Mouse (Mus musculus) MEL (cell line): Measurements from ENCODE around the gene Sema6d. TPM values are rescaled to one million over a fixed set of nuclear protein-coding genes. Genes with fewer than 3 reads are reported as not detected.

ENCODE experiments used
- DNase-seq: peaks from one replicate; pipeline ENCODE4 v3.0.0; 2011; ENCODE audit warnings: low read depth, low spot score
- H3K27ac ChIP-seq: 2 replicates; pipeline ENCODE4 v1.5.1; 2012; ENCODE audit warnings: low read depth, mild to moderate bottlenecking, control low read depth, low read length, moderate library complexity; ENCODE audit not compliant: control insufficient read depth
- H3K27me3 ChIP-seq, 2 experiments: fragments of 150-350 bp in 1 of 2; sonication (generic) in 1 of 2; 2 replicates each; pipeline ENCODE4 v1.6.1; 2012; ENCODE audit warnings: low read length in 2 of 2, mild to moderate bottlenecking in 2 of 2, improper control_type of control experiment in 1 of 2, moderate library complexity in 1 of 2; ENCODE audit not compliant: insufficient read depth in 2 of 2, control insufficient read depth in 1 of 2
- H3K36me3 ChIP-seq, 2 experiments: 2 replicates each; pipeline ENCODE4 v1.6.1; 2012 to 2014; ENCODE audit warnings: low read length in 2 of 2, improper control_type of control experiment in 1 of 2, inconsistent platforms in 1 of 2, mild to moderate bottlenecking in 1 of 2; ENCODE audit not compliant: insufficient read depth in 2 of 2, control insufficient read depth in 1 of 2
- H3K4me1 ChIP-seq, 2 experiments: fragments of 150-350 bp in 1 of 2; sonication (generic) in 1 of 2; 2 replicates each; pipeline ENCODE4 v1.6.1; 2012; ENCODE audit warnings: low read length in 2 of 2, improper control_type of control experiment in 1 of 2, mild to moderate bottlenecking in 1 of 2; ENCODE audit not compliant: insufficient read depth in 2 of 2, control insufficient read depth in 1 of 2
- H3K4me3 ChIP-seq, 2 experiments: fragments of 150-350 bp in 1 of 2; sonication (generic) in 1 of 2; 2 replicates each; pipeline ENCODE4 v1.5.1; 2012; ENCODE audit warnings: low read depth in 2 of 2, low read length in 2 of 2, mild to moderate bottlenecking in 2 of 2, moderate library complexity in 2 of 2, control low read depth in 1 of 2, improper control_type of control experiment in 1 of 2; ENCODE audit not compliant: control insufficient read depth in 1 of 2, insufficient read depth in 1 of 2
- H3K79me2 ChIP-seq: 2 replicates; pipeline ENCODE4 v1.6.1; 2012; ENCODE audit warnings: mild to moderate bottlenecking, low read length, moderate library complexity; ENCODE audit not compliant: control insufficient read depth, poor library complexity, insufficient read depth
- H3K9ac ChIP-seq: 2 replicates; pipeline ENCODE4 v1.6.1; 2012; ENCODE audit warnings: low read depth, mild to moderate bottlenecking, control low read depth, low read length, moderate library complexity; ENCODE audit not compliant: control insufficient read depth, poor library complexity, severe bottlenecking
- H3K9me3 ChIP-seq: fragments of 150-350 bp; sonication (generic); replicated peaks from 2 replicates; pipeline ENCODE4 v1.6.1; 2012; ENCODE audit warnings: mild to moderate bottlenecking, low read length, improper control_type of control experiment, moderate library complexity; ENCODE audit not compliant: insufficient read depth
- BHLHE40 ChIP-seq: IDR thresholded peaks from 2 replicates; pipeline ENCODE4 v1.6.1; 2012; ENCODE audit warnings: low read depth, mild to moderate bottlenecking, inconsistent platforms, low read length, improper control_type of control experiment, borderline replicate concordance
- CHD1 ChIP-seq: IDR thresholded peaks from 2 replicates; pipeline ENCODE4 v1.6.1; 2012; ENCODE audit warnings: low read depth, mild to moderate bottlenecking, inconsistent platforms, low read length, improper control_type of control experiment
- CTCF ChIP-seq, 3 experiments: IDR thresholded peaks in 2 of 3; conservative IDR thresholded peaks in 1 of 3; 2 replicates each; pipeline ENCODE4 v1.5.1; 2011 to 2012; ENCODE audit warnings: low read length in 3 of 3, low read depth in 2 of 3, mild to moderate bottlenecking in 2 of 3, improper control_type of control experiment in 1 of 3, inconsistent platforms in 1 of 3, mixed read lengths in 1 of 3, moderate library complexity in 1 of 3; ENCODE audit not compliant: control insufficient read depth in 1 of 3, insufficient read depth in 1 of 3, poor library complexity in 1 of 3, severe bottlenecking in 1 of 3
- ELF1 ChIP-seq: IDR thresholded peaks from 2 replicates; pipeline ENCODE4 v1.6.1; 2014; ENCODE audit warnings: low read depth, mild to moderate bottlenecking, inconsistent platforms, low read length, improper control_type of control experiment, moderate library complexity
- ETS1 ChIP-seq: IDR thresholded peaks from 2 replicates; pipeline ENCODE4 v1.6.1; 2012; ENCODE audit warnings: low read depth, mild to moderate bottlenecking, inconsistent platforms, low read length, improper control_type of control experiment, moderate library complexity
- GABPA ChIP-seq: IDR thresholded peaks from 2 replicates; pipeline ENCODE4 v1.6.1; 2012; ENCODE audit warnings: low read depth, mild to moderate bottlenecking, inconsistent platforms, low read length, improper control_type of control experiment, moderate library complexity
- KAT2A ChIP-seq: conservative IDR thresholded peaks from 2 replicates; pipeline ENCODE4 v1.6.1; 2012; ENCODE audit warnings: low read depth, low read length, improper control_type of control experiment, inconsistent platforms
- MXI1 ChIP-seq: IDR thresholded peaks from 2 replicates; pipeline ENCODE4 v1.6.1; 2011; ENCODE audit warnings: mild to moderate bottlenecking, low read depth, low read length, improper control_type of control experiment
- MYC ChIP-seq: IDR thresholded peaks from 2 replicates; pipeline ENCODE4 v1.6.1; 2011; ENCODE audit warnings: low read depth, mild to moderate bottlenecking, low read length, improper control_type of control experiment, moderate library complexity
- NRF1 ChIP-seq: IDR thresholded peaks from 2 replicates; pipeline ENCODE4 v1.6.1; 2014; ENCODE audit warnings: low read depth, mild to moderate bottlenecking, inconsistent platforms, low read length, improper control_type of control experiment, moderate library complexity; ENCODE audit not compliant: poor library complexity, insufficient read depth, severe bottlenecking
- POLR2AphosphoS2 ChIP-seq: IDR thresholded peaks from 2 replicates; pipeline ENCODE4 v1.6.1; 2011; ENCODE audit warnings: low read length, improper control_type of control experiment
- POLR2AphosphoS5 ChIP-seq: IDR thresholded peaks from 2 replicates; pipeline ENCODE4 v1.6.1; 2012; ENCODE audit warnings: low read depth, borderline replicate concordance, mild to moderate bottlenecking, inconsistent platforms, low read length, moderate library complexity, mixed read lengths
- RCOR1 ChIP-seq: IDR thresholded peaks from 2 replicates; pipeline ENCODE4 v1.6.1; 2012; ENCODE audit warnings: low read depth, mild to moderate bottlenecking, inconsistent platforms, low read length, improper control_type of control experiment
- TAL1 ChIP-seq: IDR thresholded peaks from 2 replicates; pipeline ENCODE4 v1.6.1; 2012; ENCODE audit warnings: mild to moderate bottlenecking, inconsistent platforms, low read length, moderate library complexity, mixed read lengths
- UBTF ChIP-seq: IDR thresholded peaks from 2 replicates; pipeline ENCODE4 v1.6.1; 2012; ENCODE audit warnings: low read depth, mild to moderate bottlenecking, inconsistent platforms, low read length, improper control_type of control experiment, moderate library complexity, borderline replicate concordance; ENCODE audit not compliant: insufficient read depth
- USF1 ChIP-seq: IDR thresholded peaks from 2 replicates; pipeline ENCODE4 v1.6.1; 2014; ENCODE audit warnings: low read depth, mild to moderate bottlenecking, inconsistent platforms, low read length, improper control_type of control experiment, moderate library complexity
- USF2 ChIP-seq, 2 experiments: IDR thresholded peaks; 2 replicates each; pipeline ENCODE4 v1.6.1; 2011 to 2012; ENCODE audit warnings: improper control_type of control experiment in 2 of 2, low read length in 2 of 2, borderline replicate concordance in 1 of 2, inconsistent platforms in 1 of 2, low read depth in 1 of 2, mild to moderate bottlenecking in 1 of 2; ENCODE audit not compliant: insufficient read depth in 1 of 2
- ZMIZ1 ChIP-seq: IDR thresholded peaks from 2 replicates; pipeline ENCODE4 v1.6.1; 2012; ENCODE audit warnings: low read depth, mild to moderate bottlenecking, inconsistent platforms, low read length, improper control_type of control experiment, moderate library complexity
- polyA plus RNA-seq, 2 experiments: library from polyadenylated mRNA; stranded (reverse) in 1 of 2; unstranded in 1 of 2; fragments of >175 nt in 1 of 2; fragments of >200 nt in 1 of 2; gene quantifications; 2 replicates each; pipeline versions ENCODE4 v1.2.1 to v1.2.4; 2012; ENCODE audit warnings: low replicate concordance in 2 of 2, low read depth in 1 of 2; ENCODE audit not compliant: insufficient read length in 2 of 2, insufficient read depth in 1 of 2, missing spikeins in 1 of 2
- total RNA-seq: library from RNA; depleted of rRNA; stranded (reverse); fragments of 300-350 nt; gene quantifications from 2 replicates; pipeline ENCODE4 v1.2.3, GENCODE M21; 2012

The Sema6d gene
- total and polyA plus RNA-seq, 3 experiments, result not detected

DNA sequence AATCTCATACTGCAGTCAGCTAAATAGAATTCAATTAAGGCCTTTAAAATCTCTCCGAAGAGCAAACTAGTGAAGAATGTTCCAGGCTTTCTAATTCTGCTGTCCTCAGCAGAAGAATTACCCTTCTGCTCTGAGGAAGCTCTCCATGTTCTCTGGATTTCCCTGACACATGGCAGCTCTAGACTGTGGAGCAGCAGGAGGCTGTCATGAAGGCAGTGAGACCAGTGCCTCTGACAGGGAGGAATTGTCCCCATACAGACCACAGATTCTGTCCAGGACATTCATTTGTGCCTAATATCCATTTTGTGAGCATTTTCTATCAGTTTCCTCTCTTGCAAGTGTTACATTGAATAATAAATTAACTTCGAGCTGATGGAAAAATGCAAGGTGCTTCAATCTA, 99.5 kb downstream of the Sema6d start:
- Histone ChIP-seq H3K4me1 (no peaks in the 10 kb centered on the region), H3K27me3 (no peaks in the 10 kb centered on the region), H3K27ac (no peak overlapping the region), H3K4me3 (no peak overlapping the region), H3K36me3 (no peaks in the 10 kb centered on the region), H3K79me2 (no peaks in the 10 kb centered on the region), H3K9me3 (no peaks in the 10 kb centered on the region), H3K9ac (no peak overlapping the region)
- TF ChIP-seq USF2 (IDR thresholded peaks at IDR 0.05; ENCODE audit: borderline replicate concordance in 1 of 2, insufficient read depth in 1 of 2, low read depth in 1 of 2, low read length in 2 of 2), result no peak
- TF ChIP-seq KAT2A, result no peak
- TF ChIP-seq POLR2AphosphoS5, result no peak
- no peak for TF ChIP-seq CHD1
- TF ChIP-seq POLR2AphosphoS2, result no peak
- TF ChIP-seq CTCF (IDR thresholded peaks at IDR 0.05 in 2 of 3, conservative IDR thresholded peaks at IDR 0.05 in 1 of 3; ENCODE audit: control insufficient read depth in 1 of 3, insufficient read depth in 1 of 3, low read depth in 2 of 3, low read length in 3 of 3, poor library complexity in 1 of 3, severe bottlenecking in 1 of 3), result no peak
- no peak for TF ChIP-seq BHLHE40
- no peak for TF ChIP-seq MXI1
- TF ChIP-seq UBTF, result no peak
- no peak for TF ChIP-seq USF1
- no peak for TF ChIP-seq TAL1
- TF ChIP-seq NRF1, result no peak
- TF ChIP-seq ELF1, result no peak
- no peak for DNase-seq

DNA sequence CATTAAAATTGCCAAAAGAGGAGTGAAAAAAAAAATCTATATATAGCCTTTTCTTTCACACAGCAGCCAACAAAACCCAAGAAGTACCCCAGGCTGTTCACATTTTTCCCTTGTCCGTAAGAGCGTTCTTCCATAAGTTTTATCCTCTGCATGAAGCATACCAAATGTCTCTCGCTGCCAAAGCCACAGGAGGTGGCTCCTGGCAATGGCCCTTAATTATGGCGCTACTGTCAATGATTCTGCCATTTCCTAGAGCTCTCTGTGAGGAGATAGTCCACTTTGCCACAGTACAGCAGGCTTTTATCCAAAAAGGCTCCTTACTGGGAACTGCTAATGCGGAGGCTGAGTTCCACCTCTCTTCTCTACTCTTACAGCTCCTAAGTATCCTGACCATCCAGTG, 104.3 kb downstream of the Sema6d start:
- Histone ChIP-seq H3K79me2 (no peaks in the 10 kb centered on the region), H3K4me1 (no peaks in the 10 kb centered on the region), H3K4me3 (no peak overlapping the region), H3K27me3 (no peaks in the 10 kb centered on the region), H3K36me3 (no peaks in the 10 kb centered on the region), H3K9ac (no peak overlapping the region), H3K9me3 (no peaks in the 10 kb centered on the region), H3K27ac (no peak overlapping the region)
- no peak for DNase-seq
- TF ChIP-seq ZMIZ1, result no peak
- TF ChIP-seq ETS1, result no peak
- no peak for TF ChIP-seq UBTF
- TF ChIP-seq MYC, result no peak
- no peak for TF ChIP-seq GABPA
- TF ChIP-seq TAL1, result no peak
- TF ChIP-seq RCOR1, result no peak
